Mouse (Mus musculus) hindbrain, embryonic 16.5 days (tissue): ENCODE data around the gene Epn3. TPM values are rescaled to one million over a fixed set of nuclear protein-coding genes. Genes with fewer than 3 reads are reported as not detected.

ENCODE experiments used
- ATAC-seq: fragments of 200-750 bp; cut with Nextera tagmentation; 2 replicates; pipeline ENCODE4 v1.8.0; 2017; ENCODE audit warnings: moderate TSS enrichment, moderate library complexity
- H3K27ac ChIP-seq: fragments of 300-500 bp; sonication (generic); 2 replicates; pipeline ENCODE4 v1.5.1; 2014; ENCODE audit warnings: low read depth, mild to moderate bottlenecking, control low read depth, low read length, moderate library complexity
- H3K27me3 ChIP-seq: fragments of 300-500 bp; sonication (generic); replicated peaks from 2 replicates; pipeline ENCODE4 v1.6.1; 2014; ENCODE audit warnings: low read length; ENCODE audit not compliant: control insufficient read depth, insufficient read depth
- H3K36me3 ChIP-seq: fragments of 300-500 bp; sonication (generic); 2 replicates; pipeline ENCODE4 v1.6.1; 2014; ENCODE audit warnings: mild to moderate bottlenecking, low read length, moderate library complexity, mixed read lengths; ENCODE audit not compliant: control insufficient read depth, insufficient read depth
- H3K4me1 ChIP-seq: fragments of 300-500 bp; sonication (generic); 2 replicates; pipeline ENCODE4 v1.6.1; 2014; ENCODE audit warnings: low read depth, low read length; ENCODE audit not compliant: control insufficient read depth, insufficient read depth
- H3K4me2 ChIP-seq: fragments of 300-500 bp; sonication (generic); 2 replicates; pipeline ENCODE4 v1.6.1; 2014; ENCODE audit warnings: mild to moderate bottlenecking, low read length, control low read depth, moderate library complexity
- H3K4me3 ChIP-seq: fragments of 300-500 bp; sonication (generic); 2 replicates; pipeline ENCODE4 v1.5.1; 2014; ENCODE audit warnings: mild to moderate bottlenecking, low read length, control low read depth, moderate library complexity
- H3K9ac ChIP-seq: fragments of 300-500 bp; sonication (generic); 2 replicates; pipeline ENCODE4 v1.6.1; 2014; ENCODE audit warnings: low read depth, mild to moderate bottlenecking, control low read depth, low read length, moderate library complexity
- H3K9me3 ChIP-seq: fragments of 300-500 bp; sonication (generic); 2 replicates; pipeline ENCODE4 v1.6.1; 2014; ENCODE audit warnings: mild to moderate bottlenecking, low read length, moderate library complexity; ENCODE audit not compliant: control insufficient read depth
- WGBS: fragments of 180-500 bp; shearing (Covaris S2); extraction: QIAGEN DNeasy Blood & Tissue Kit; methylation state at CpG from one replicate; pipeline ENCODE4 v1.1.7; 2014; 5-methylcytosine and 5-hydroxymethylcytosine counted together
- polyA plus RNA-seq: library from polyadenylated mRNA; unstranded; fragments of >200 nt; fragmentation: Nextera tagmentation; extraction: Ambion mirVana; gene quantifications from 2 replicates; pipeline ENCODE4 v1.2.1, GENCODE M21; 2015

Epn3 gene
- polyA plus RNA-seq, 1 experiment from 2014 or later: 3.0 TPM

DNA sequence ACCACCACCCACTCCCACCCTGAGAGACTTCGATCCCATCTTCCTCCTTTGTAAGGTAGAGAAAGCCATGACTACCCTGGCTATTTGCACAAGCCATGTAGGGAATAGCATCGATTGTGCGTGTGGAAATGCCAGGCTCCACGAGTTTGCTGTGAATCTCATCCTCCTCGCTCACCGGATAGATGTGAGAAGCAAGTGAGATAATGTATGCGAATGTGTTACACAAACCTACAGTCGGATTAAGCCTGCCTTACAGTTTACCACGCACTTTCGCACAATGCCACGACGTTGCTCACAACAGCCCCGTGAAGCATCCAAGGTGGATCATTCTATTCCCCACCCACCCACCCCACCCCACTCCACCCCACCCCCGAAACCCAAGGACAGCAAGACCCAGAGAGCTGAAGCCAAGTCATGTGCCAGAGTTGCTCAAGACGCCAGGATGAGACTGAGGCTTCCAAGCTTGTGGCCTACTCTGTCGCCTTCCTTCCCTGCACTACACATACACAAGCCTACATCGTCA lies 33.4 kb downstream of the Epn3 start:
- no peak overlapping the region for H3K9ac ChIP-seq
- H3K27ac ChIP-seq: no peak overlapping the region
- H3K4me3 ChIP-seq: no peak overlapping the region
- H3K27me3 ChIP-seq: no peaks in the 10 kb centered on the region
- no peak for ATAC-seq
- no peaks in the 10 kb centered on the region for H3K9me3 ChIP-seq
- peaks cover 58% of the 10 kb centered on the region for H3K4me1 ChIP-seq
- H3K4me2 ChIP-seq: no peak overlapping the region
- H3K36me3 ChIP-seq: peaks cover 5% of the 10 kb centered on the region; the same call in 1 of the 2 replicates
- 84% methylated on average over 17 of the region's 17 CpGs for WGBS

DNA sequence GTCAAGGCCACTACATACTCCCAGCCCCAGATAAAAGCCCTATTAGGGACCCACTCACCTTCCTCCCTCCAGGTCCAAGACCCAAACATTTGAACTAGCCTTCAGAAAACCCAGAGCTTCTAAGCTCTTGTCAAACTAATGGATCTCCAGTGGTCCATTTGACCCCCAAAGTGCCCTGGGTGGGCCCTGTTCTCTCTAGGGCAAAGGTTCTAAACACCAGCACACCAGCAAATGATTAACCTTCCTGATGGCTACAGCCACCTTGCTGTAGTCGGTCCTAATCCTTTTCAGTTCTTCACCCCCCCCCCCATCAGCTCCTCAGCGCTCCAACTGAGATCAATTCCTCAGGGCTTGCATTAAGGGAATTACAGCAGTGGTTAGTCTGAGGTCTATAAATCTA lies 35.6 kb downstream of the Epn3 start:
- no peaks in the 10 kb centered on the region for H3K27me3 ChIP-seq
- 12% methylated on average over 2 of the region's 2 CpGs for WGBS
- no peak overlapping the region for H3K9ac ChIP-seq
- H3K36me3 ChIP-seq: peaks cover 5% of the 10 kb centered on the region
- no peak overlapping the region for H3K4me2 ChIP-seq
- peaks cover 35% of the 10 kb centered on the region for H3K4me1 ChIP-seq
- no peak overlapping the region for H3K4me3 ChIP-seq
- no peak for ATAC-seq
- H3K27ac ChIP-seq: 0 out of 2 replicates have a peak overlapping the region, but pooled peaks have one; percentile 12
- H3K9me3 ChIP-seq: no peaks in the 10 kb centered on the region

DNA sequence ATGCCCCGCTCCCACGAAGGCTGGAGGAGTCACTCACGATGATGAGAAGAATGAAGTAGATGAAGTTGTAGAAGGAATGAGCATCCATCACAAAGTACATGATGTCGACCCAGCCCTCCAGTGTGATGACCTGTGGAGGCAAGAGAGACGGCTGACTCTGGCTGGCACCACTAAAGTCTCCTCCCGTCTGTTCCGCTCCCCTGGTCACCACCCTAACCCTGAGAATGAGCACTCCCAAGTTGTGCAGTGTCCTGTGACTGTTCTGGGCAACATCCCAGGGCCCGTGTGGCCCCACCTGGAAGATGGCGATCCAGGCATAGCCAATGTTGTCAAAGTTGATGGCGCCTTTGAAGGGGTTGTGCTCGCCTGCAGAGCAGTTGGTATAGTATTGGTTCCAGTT lies 37.9 kb downstream of the Epn3 start:
- no peak for ATAC-seq
- 93% methylated on average over 11 of the region's 11 CpGs for WGBS
- peaks cover 5% of the 10 kb centered on the region for H3K36me3 ChIP-seq

DNA sequence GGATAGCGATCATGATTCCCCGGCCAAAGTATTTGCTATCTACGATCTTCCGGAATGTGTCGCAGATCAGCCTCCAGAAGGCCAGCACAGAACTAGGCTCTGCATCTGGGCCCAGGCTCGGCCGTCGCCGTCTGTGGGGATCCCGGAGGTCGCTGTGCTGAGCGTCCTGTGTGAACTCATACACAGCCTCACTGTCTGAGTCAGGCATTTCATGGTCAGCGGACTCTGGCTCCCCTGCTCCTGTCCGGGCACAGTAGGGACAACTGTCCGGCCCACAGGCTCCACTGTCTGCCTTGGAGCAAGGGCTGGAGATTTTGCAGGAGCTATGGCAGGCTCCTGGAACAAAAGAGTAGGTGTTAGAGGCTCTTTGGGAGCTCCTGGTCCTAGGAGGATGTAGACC lies 42.8 kb downstream of the Epn3 start:
- ATAC-seq: no peak
- H3K36me3 ChIP-seq: peaks cover 5% of the 10 kb centered on the region
- 89% methylated on average over 15 of the region's 15 CpGs for WGBS
- H3K27me3 ChIP-seq: no peaks in the 10 kb centered on the region
- peak overlapping the region; percentile 3; the same call in 1 of the 2 replicates for H3K9ac ChIP-seq
- H3K27ac ChIP-seq: no peak overlapping the region
- H3K4me1 ChIP-seq: peaks cover 12% of the 10 kb centered on the region; the same call in 1 of the 2 replicates
- H3K4me2 ChIP-seq: no peak overlapping the region
- no peak overlapping the region for H3K4me3 ChIP-seq
- H3K9me3 ChIP-seq: no peaks in the 10 kb centered on the region

More for the DNA sequence above, 37.9 kb downstream of the Epn3 start:
- no peak overlapping the region for H3K4me2 ChIP-seq
- no peak overlapping the region for H3K9ac ChIP-seq
- no peaks in the 10 kb centered on the region for H3K9me3 ChIP-seq
- no peak overlapping the region for H3K4me3 ChIP-seq
- H3K27me3 ChIP-seq: no peaks in the 10 kb centered on the region
- no peak overlapping the region for H3K27ac ChIP-seq
- H3K4me1 ChIP-seq: peaks cover 19% of the 10 kb centered on the region

DNA sequence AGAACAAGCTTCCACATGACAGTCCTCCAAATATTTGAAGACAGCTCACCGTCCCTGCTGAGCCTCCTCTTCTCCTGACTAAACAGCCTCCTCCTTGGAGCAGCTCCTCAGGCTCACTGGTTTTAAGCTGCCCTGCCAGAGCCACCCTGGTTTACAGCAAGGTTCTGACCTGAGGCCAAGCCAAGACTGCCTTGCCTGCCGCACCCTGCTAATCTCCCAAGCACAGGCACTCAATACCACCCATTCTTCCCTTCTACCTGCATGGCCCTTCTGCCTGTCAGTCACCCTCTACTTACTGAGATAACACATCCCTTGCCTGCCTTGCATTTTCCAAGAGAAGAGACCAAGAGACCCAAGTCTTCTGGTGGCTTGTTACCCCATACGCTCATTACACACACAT lies 43.4 kb downstream of the Epn3 start:
- WGBS: 74% methylated on average over 3 of the region's 3 CpGs
- Histone ChIP-seq H3K27ac (no peak overlapping the region), H3K27me3 (no peaks in the 10 kb centered on the region), H3K9me3 (no peaks in the 10 kb centered on the region), H3K4me2 (no peak overlapping the region), H3K36me3 (no peaks in the 10 kb centered on the region; the same call in none of the 2 replicates), H3K4me1 (peaks cover 12% of the 10 kb centered on the region; the same call in 1 of the 2 replicates), H3K4me3 (no peak overlapping the region), H3K9ac (no peak overlapping the region)
- no peak for ATAC-seq

DNA sequence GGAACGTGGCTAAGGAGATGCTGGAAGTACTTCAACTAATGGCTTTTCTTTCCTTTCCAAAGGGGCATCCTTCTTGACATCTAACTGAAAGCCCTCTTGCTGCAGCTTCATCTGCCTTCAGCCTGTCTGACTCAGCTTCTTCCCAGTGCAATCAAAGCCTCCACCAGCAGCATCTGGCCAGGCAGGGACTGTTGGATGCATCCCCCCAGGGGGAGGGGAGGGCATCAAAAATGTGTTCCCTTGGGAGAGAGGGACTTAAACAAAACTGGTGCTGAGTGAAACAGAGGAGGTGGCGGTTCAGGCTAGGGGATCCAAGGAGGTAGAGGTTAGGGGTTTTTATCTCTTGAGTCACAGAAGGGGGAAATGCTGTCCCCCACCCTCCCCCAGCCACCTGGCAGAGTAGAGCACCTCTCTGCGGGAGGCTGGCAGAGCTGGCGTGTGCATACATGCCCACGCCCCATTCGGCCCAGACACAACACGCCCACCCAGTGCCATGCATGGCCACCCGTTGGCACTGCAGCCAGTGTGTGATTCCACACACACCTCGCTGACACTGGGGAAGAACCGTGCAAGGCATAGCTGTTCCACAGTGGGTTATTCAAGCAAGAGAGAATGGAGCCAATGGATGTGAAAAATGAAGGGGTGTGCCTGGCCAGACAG lies 44.5 kb downstream of the Epn3 start:
- no peak for ATAC-seq
- H3K27me3 ChIP-seq: no peaks in the 10 kb centered on the region
- no peaks in the 10 kb centered on the region for H3K9me3 ChIP-seq
- H3K36me3 ChIP-seq: no peaks in the 10 kb centered on the region; the same call in none of the 2 replicates
- no peak overlapping the region for H3K4me3 ChIP-seq
- no peak overlapping the region for H3K4me2 ChIP-seq
- 55% methylated on average over 10 of the region's 10 CpGs for WGBS
- H3K27ac ChIP-seq: no peak overlapping the region
- peaks cover 14% of the 10 kb centered on the region for H3K4me1 ChIP-seq
- H3K9ac ChIP-seq: 0 out of 2 replicates have a peak overlapping the region, but pooled peaks have one; percentile 9

DNA sequence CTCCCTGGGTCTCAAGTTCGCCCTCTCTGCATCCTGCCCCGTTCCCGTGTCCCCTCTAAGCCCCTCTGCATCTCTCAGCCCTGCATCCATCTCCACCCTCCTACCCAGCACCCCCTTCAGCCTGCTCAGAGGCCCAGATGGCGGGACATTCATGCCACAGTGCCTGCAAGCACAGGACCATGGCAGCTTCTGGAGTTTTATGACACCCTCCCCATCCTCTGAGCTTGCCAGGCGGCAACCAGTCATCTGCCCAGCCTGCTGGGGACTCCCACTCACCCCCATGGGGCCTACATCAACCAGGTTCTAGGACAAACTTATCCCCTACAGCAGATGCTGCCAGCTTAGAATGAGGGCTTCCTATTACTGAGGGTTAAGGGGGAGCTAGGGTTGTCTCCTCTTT lies 45.0 kb downstream of the Epn3 start:
- 62% methylated on average over 5 of the region's 5 CpGs for WGBS
- ATAC-seq: no peak
- H3K27ac ChIP-seq: no peak overlapping the region

DNA sequence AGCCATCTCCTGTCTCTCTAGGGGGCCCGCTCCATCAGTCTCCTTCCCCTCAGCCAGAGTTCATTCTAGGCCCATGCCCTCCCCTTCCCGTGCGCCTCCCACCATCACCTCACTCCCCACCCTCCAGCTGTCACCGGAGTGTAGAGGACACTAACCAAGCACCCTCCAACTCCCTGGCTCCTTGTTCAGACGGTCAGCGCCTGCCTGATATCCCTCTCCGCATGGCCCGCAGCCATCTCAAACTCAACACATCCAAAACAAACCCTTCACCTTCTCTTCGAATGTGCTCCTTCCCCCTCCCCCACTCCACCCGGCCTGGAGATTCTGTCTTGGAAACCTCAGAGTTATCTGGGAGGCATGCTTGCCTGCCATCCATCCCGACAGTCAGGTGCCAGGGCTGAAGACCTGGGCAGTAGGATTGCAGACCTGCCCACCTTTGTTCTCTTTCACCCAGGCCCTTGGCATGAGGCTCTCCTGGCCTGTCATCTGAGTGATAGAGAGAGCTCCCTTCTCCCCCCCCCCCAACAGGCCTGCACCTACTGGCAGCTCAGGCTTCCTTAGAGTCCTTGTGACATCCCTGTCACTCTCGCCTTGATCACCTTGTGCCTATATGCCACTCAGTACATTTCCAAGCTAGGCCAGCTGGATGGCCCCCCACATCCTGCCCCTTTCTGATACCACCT lies 48.5 kb downstream of the Epn3 start:
- H3K36me3 ChIP-seq: no peaks in the 10 kb centered on the region
- ATAC-seq: no peak
- no peak overlapping the region for H3K4me2 ChIP-seq
- H3K4me3 ChIP-seq: no peak overlapping the region
- no peak overlapping the region for H3K27ac ChIP-seq
- 68% methylated on average over 12 of the region's 12 CpGs for WGBS
- H3K4me1 ChIP-seq: peaks cover 29% of the 10 kb centered on the region
- no peak overlapping the region for H3K9ac ChIP-seq
- H3K27me3 ChIP-seq: no peaks in the 10 kb centered on the region
- H3K9me3 ChIP-seq: no peaks in the 10 kb centered on the region

More for the DNA sequence above, 45.0 kb downstream of the Epn3 start:
- H3K4me2 ChIP-seq: no peak overlapping the region
- H3K9me3 ChIP-seq: no peaks in the 10 kb centered on the region
- H3K9ac ChIP-seq: no peak overlapping the region
- no peaks in the 10 kb centered on the region for H3K27me3 ChIP-seq
- H3K4me3 ChIP-seq: no peak overlapping the region
- peaks cover 20% of the 10 kb centered on the region for H3K4me1 ChIP-seq
- H3K36me3 ChIP-seq: no peaks in the 10 kb centered on the region; the same call in none of the 2 replicates

DNA sequence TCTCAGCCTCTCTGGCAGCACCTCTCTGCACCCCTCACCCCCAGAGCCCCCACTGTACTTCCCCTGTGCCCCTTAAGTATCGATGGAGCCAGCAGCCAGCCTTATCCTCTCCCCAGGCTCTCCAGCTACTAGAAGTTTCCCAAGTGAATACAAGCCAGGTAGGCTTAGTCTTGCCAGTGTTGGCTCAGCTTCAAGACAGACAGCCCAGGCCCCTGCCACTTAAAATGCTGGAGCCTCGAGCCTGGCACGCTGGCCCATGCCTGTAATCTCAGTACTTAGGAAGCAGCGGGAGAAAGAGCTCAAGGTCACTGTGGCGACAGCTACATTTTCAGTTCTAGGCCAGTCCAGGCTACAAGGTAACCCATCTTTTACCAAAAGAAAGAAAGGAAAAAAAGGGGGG lies 49.9 kb downstream of the Epn3 start:
- Histone ChIP-seq H3K4me2 (no peak overlapping the region), H3K36me3 (no peaks in the 10 kb centered on the region), H3K4me1 (peaks cover 32% of the 10 kb centered on the region), H3K9me3 (no peaks in the 10 kb centered on the region), H3K27ac (peak overlapping the region; percentile 30; the same call in 1 of the 2 replicates), H3K9ac (no peak overlapping the region), H3K27me3 (no peaks in the 10 kb centered on the region), H3K4me3 (no peak overlapping the region)
- 52% methylated on average over 5 of the region's 5 CpGs for WGBS
- 0 out of 2 replicates have a peak, but pooled peaks have one; percentile 6 for ATAC-seq
